In the genomic region with DNA sequence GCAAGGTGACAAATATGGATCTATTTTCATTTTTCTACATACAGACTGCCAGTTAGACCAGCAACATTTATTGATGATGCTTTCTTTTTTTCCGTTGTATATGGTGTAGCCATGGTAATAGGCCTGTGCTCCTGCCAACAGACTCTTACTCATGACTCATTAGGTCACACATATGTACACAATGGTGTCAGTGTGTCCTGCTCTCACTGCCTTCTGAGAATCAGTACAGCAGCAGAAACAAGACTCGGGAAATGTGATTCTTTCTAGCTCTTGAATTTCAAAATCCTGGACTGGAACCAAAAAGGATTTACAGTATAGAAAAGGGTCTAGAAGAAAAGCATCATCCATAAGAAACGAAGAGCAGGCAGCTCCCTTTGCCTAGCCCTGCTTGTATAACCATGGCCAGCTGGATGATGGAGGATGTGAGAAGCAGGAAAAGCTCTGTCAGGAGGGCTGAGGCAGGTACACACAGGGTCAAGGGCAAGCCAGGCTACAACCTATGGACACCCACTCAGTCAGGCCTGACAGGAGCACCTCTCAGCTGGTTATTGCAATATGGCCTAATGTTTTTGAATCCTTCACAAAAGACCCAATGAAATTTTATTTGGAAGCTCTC, we compare ENCODE assay signal across 16 mouse cellular contexts.
DNase-seq lines count a peak whose midpoint lies in the region; ATAC-seq and TF ChIP-seq lines count a peak whose summit lies in the region.
"Had no signal": no experiment of that assay in that cellular context is flagged by ENCODE, and none has a peak within 500 bp of the region (broad histone marks: within the 10 kb centered on the region; RNA-seq: fewer than 3 reads in every experiment).

No protein-coding gene starts in this region.

- no peak for DNase-seq in cerebellum, adult 2 months
- DNase-seq in cerebellum, postnatal 14 days = no peak
- DNase-seq in kidney, postnatal 10 days = no peak
- peak; percentile 31 for DNase-seq in retina, postnatal 1 day
- DNase-seq in retina, embryonic 14.5 days (ENCODE audit: low spot score) = no peak
- peak; percentile 28 for DNase-seq in stomach, postnatal 0 days (ENCODE audit: low spot score)
- no peak for DNase-seq in ovary, postnatal 14 days (ENCODE audit: low spot score)
- DNase-seq: cerebellum, adult 9-10 months; kidney, postnatal 4 days; midbrain, embryonic 14.5 days; right cerebral cortex, adult 18-20 months; thymus, postnatal 14 days had no signal

- no peaks in the 10 kb centered on the region for H3K9me3 ChIP-seq in kidney, embryonic 16.5 days (ENCODE audit: low read length)
- H3K9me3 ChIP-seq in stomach, postnatal 0 days (ENCODE audit: control insufficient read depth, low read length) = no peaks in the 10 kb centered on the region
- H3K9me3 ChIP-seq: heart, embryonic 13.5 days; liver, embryonic 15.5 days; neural tube, embryonic 12.5 days had no signal

- peak overlapping the region; percentile 27; the same call in 1 of the 2 replicates for H3K27ac ChIP-seq in cerebellum, adult 2 months (ENCODE audit: insufficient read depth, low read length)
- peak overlapping the region; percentile 23; the same call in 1 of the 2 replicates for H3K27ac ChIP-seq in kidney, embryonic 16.5 days (ENCODE audit: low read length)
- H3K27ac ChIP-seq in stomach, postnatal 0 days (replicated peaks) = peak overlapping the region; percentile 69
- H3K27ac ChIP-seq: heart, embryonic 13.5 days; liver, embryonic 15.5 days; neural tube, embryonic 12.5 days had no signal

- WGBS in cerebellum, adult 2 months = 67% methylated on average over 3 of the region's 3 CpGs
- 57% methylated on average over 3 of the region's 3 CpGs for WGBS in kidney, embryonic 16.5 days
- 14% methylated on average over 3 of the region's 3 CpGs for WGBS in stomach, postnatal 0 days

- no peak for TF ChIP-seq EP300 in stomach, postnatal 0 days (optimal IDR thresholded peaks at IDR 0.05)

- H3K4me2 ChIP-seq in kidney, embryonic 16.5 days (replicated peaks; ENCODE audit: low read depth, low read length) = no peak overlapping the region
- H3K4me2 ChIP-seq in stomach, postnatal 0 days (replicated peaks; ENCODE audit: low read depth) = no peak overlapping the region
- H3K4me2 ChIP-seq: heart, embryonic 13.5 days; liver, embryonic 15.5 days; neural tube, embryonic 12.5 days had no signal

- no peaks in the 10 kb centered on the region for H3K4me1 ChIP-seq in cerebellum, adult 2 months (ENCODE audit: control insufficient read depth, insufficient read depth, low read length)
- peaks cover 14% of the 10 kb centered on the region for H3K4me1 ChIP-seq in kidney, embryonic 16.5 days (ENCODE audit: insufficient read depth, low read length)
- no peaks in the 10 kb centered on the region for H3K4me1 ChIP-seq in stomach, postnatal 0 days (replicated peaks; ENCODE audit: control insufficient read depth, insufficient read depth)
- H3K4me1 ChIP-seq: liver, embryonic 15.5 days; neural tube, embryonic 12.5 days had no signal

- no peaks in the 10 kb centered on the region for H3K36me3 ChIP-seq in kidney, embryonic 16.5 days (ENCODE audit: insufficient read depth, low read length)
- no peaks in the 10 kb centered on the region for H3K36me3 ChIP-seq in stomach, postnatal 0 days (ENCODE audit: control insufficient read depth, insufficient read depth, low read length)
- H3K36me3 ChIP-seq: heart, embryonic 13.5 days; liver, embryonic 15.5 days; neural tube, embryonic 12.5 days had no signal

- H3K9ac ChIP-seq in kidney, embryonic 16.5 days (replicated peaks; ENCODE audit: low read length) = no peak overlapping the region
- no peak overlapping the region for H3K9ac ChIP-seq in stomach, postnatal 0 days (ENCODE audit: low read length)
- H3K9ac ChIP-seq: heart, embryonic 13.5 days; liver, embryonic 15.5 days; neural tube, embryonic 12.5 days had no signal

- TF ChIP-seq CTCF in cerebellum, adult 2 months (IDR thresholded peaks at IDR 0.05; ENCODE audit: borderline replicate concordance, insufficient read depth, low read depth, low read length) = no peak
- no peak for TF ChIP-seq CTCF in stomach, postnatal 0 days (IDR thresholded peaks at IDR 0.05; ENCODE audit: low read depth)

- H3K27me3 ChIP-seq in cerebellum, adult 2 months (ENCODE audit: control insufficient read depth, insufficient read depth, low read length) = no peaks in the 10 kb centered on the region; the same call in 1 of the 2 replicates
- H3K27me3 ChIP-seq in kidney, embryonic 16.5 days (ENCODE audit: insufficient read depth, low read length) = no peaks in the 10 kb centered on the region
- no peaks in the 10 kb centered on the region for H3K27me3 ChIP-seq in stomach, postnatal 0 days (ENCODE audit: control insufficient read depth, insufficient read depth, low read length)
- H3K27me3 ChIP-seq: heart, embryonic 13.5 days; liver, embryonic 15.5 days; neural tube, embryonic 12.5 days had no signal

- no peak for ATAC-seq in kidney, embryonic 16.5 days (ENCODE audit: low FRiP score, low TSS enrichment)
- peak; percentile 95 for ATAC-seq in stomach, postnatal 0 days (ENCODE audit: low FRiP score, low TSS enrichment)

- TF ChIP-seq POLR2A in cerebellum, adult 2 months (IDR thresholded peaks at IDR 0.05; ENCODE audit: borderline replicate concordance, insufficient read depth, low read length) = no peak

- H3K4me3 ChIP-seq in cerebellum, adult 2 months (replicated peaks; ENCODE audit: insufficient read depth, low read depth, low read length) = no peak overlapping the region
- H3K4me3 ChIP-seq in kidney, embryonic 16.5 days (ENCODE audit: low read length) = no peak overlapping the region
- no peak overlapping the region for H3K4me3 ChIP-seq in stomach, postnatal 0 days (ENCODE audit: low read depth, low read length)
- H3K4me3 ChIP-seq: heart, embryonic 13.5 days; liver, embryonic 15.5 days; neural tube, embryonic 12.5 days had no signal

Comparison
In these comparisons a context has a peak if more than half of its experiments do, and no peak if none do; other contexts are left out.
1. DNase-seq: peak in retina, postnatal 1 day (single experiment) and stomach, postnatal 0 days (single experiment); none in cerebellum, adult 2 months (0 of 2), cerebellum, postnatal 14 days (0 of 2), kidney, postnatal 10 days (single experiment), retina, embryonic 14.5 days (single experiment) and ovary, postnatal 14 days (single experiment).
2. Peak in every context shown above with its lines, with median percentiles within 50 percentile points of each other: H3K27ac ChIP-seq.